Mouse (Mus musculus) telencephalon, adult 2 months (tissue): ENCODE results near the gene Klf12.
A peak's percentile ranks its signal among the peaks of the same experiment; 100 is the strongest.

Source experiments
- DNase-seq: peaks from one replicate; pipeline ENCODE4 v3.0.0-alpha.2; 2011; ENCODE audit warnings: low read depth, low spot score

The Klf12 gene

DNA sequence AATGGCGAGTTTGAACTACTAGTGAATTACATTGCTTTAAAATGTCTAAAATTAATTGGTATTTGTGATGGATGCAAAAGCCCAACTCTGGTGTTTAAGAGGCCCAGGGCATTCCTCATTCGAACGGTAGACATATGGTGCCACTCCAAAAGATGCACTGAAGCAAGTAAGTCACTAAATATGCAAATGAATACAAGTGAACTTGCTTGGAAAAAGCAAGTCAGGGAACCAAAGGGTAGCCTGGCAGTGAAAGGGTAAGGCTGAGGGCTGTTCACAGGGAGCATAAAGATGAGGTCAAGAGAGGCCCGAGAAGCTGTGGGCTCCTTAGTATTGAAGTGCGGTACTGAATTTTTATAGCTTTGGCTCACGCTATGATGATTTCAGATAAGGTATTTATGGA lies 242.7 kb downstream of the Klf12 start:
- DNase-seq = no peak

DNA sequence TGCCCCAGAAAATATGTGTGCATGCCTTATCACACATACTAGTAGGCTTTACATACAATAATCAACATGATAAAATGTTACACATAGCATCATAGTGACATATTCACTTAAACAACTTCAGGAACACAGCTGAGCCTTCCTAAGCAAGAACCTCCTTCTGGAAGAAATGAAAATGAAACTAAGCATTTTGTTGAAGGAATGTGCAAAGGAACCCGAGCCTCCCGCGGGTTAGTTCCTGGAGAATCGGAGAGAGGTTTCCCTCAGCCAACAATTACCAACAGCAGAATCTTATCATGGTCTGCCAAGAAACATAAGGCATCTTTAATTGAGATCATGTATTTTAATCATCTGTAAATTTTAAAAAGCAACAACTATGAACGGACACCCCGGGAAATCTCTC lies 257.8 kb downstream of the Klf12 start:
- DNase-seq = peak; percentile 16

DNA sequence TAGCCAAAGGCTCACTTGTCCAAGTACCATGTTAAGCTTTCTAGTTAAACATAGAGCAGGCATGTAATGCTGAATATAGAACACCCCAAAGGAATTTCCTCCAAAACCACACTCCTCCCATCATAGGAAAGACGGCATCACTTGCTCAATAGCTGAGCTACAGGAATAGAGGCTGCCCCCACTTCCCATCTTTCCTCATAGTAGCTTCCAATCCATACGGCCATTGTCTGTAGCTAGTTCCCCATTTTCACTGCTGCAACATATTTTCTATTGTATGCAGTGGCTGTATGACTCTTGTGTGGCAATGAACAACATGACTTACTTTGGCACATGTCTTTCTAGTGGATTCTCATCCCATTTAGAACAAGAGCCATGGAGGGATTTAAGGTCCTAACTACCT lies 267.3 kb downstream of the Klf12 start:
- DNase-seq = no peak

DNA sequence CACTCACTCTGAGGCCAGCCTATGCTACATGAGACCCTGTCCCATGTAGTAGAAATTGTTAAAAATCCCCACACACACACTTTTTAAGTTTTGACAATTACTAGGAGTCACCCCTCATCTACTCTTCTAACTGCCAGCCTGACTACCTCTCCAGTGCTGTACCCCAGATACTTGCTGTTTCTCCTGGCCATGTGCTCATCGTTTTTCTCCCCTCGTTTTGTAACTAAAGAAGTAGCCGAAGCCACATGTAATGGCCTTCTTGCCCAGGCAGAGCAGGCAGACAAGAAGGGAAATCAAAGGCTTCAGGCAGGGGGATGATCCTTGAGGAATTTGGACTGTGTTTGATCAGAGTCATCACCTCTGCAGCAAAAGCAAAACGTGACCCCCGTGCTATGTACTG lies 274.0 kb downstream of the Klf12 start:
- no peak for DNase-seq

DNA sequence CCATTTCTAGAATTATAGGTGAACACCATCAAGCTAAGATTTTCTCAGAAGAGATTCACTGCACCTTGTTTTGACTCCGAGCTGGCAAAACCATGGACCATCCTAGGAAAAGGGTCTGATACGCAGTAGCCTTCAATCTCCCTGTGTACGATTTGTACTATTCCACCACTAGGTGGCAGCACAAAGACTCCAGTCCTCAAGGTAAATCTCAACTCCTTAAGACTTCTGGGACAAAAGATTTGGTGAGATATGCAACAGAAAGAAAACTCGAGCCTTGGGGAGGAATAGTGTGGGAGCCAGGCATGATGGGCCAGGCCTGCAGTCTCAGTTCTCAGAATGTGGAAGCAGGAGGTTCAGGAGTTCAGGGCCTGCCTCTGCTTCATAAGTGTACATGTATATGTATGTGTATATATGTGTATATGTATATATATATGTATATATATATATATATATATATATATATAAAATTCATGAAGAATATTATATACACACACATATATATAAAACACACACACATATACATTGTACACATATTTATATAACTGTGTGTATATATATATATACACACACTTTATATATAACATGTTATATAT lies 274.6 kb downstream of the Klf12 start:
- peak; percentile 44 for DNase-seq

DNA sequence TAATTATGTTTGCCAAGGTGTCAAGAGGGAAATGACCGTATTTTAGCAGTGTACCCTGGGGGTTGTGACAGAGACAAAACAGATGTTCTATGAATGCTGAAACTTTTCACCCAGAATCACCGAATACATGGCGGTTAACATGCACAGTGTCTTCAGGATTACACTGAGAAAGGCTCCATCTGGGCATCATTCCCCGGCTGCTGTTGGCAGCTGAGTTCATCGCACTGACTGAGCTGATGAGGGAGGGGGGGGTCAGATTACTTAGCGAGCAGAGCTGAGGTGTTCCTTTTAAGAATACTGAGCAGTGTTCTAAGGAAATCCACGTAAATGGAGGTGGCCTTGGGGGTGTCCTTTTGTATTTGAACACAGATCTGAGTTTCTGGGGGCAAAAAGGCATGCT lies 301.0 kb downstream of the Klf12 start:
- DNase-seq = no peak

DNA sequence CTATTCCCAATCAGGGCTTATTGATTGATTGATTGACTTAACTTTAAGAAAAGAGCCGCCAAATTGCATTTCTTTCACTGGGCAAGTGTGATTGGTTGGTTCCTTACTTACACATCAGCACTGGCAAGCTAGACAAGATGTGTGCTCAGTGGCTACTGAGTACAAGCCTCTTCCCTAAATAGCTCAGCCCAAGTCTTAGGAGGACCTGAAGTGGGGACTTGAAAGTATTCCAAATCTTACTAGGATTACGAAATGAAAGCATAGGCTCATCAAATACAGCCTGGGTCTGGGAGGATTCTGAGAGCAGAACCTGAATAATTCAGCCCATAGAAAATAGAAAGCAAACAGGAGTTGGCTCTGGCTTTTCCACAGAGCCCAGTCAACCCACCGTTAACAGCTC lies 303.3 kb downstream of the Klf12 start:
- DNase-seq = no peak

DNA sequence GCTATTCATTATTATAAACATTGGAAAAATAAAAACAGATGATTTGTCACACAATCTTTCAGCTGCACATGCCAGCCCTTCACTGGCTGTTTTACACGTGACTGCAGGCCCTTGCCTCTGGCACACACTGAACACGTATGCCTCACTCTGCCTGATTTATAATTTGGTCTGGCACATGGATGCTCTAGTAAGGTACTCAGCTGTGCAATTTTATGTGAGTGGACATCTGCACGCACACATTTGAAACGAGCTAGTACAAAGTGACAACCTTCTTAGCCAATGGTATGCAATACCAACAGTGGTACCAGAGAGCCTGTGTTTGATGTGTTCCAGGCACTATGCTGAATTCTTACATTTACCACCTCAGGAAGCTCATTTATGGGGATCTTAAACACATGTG lies 316.6 kb downstream of the Klf12 start:
- no peak for DNase-seq

DNA sequence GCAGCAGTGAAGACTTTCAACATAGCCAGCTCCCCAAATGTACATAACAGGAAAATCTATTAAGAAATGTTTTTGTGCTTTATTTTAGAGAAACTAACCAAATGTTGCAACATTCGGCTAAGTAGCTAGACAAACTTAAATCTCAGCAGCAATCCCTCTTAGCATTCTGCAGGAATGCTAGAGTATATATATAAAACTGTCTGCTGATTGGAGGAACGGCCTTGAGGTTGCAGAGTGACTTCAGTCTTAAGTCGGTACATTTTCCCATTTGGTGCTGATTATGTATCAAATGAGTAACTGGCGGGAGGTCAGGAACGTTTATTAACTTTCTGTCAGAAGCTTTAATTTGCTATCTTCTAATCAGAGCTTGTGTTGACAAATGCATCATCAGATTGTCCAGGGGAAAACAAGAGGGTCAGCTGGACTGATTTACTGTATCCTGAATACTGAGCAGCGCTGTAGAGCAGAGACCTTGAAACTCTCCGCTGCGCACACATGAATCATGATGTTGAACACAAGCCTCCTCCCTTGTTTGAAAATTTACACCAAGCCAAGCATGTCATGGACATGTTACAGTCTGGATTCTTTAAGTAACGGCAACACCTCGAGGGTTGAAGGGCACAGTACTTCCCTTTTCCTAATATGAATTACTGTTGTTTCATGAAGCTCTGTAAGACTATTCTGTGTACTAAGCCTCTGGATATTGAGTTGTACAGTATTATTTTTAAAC lies 323.8 kb downstream of the Klf12 start:
- DNase-seq = no peak

DNA sequence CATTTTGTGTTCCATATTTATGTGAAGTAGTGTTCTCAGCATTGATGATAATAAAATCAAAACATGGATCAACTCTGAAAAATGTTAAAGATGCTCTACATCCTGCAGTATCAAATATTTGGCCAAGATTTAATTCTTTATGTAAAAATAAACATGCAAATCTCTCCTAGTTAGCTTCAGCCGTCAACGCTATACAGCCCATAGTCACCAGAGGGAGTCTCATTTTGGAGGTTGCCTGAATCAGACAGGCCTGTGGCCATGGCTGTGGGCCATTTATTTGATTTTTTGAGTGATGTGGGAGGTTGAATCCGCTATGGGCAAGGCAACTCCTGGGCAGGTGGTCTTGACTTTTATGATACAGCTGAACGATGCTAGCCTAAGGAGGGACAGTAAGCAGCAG lies 329.3 kb downstream of the Klf12 start:
- DNase-seq = no peak

DNA sequence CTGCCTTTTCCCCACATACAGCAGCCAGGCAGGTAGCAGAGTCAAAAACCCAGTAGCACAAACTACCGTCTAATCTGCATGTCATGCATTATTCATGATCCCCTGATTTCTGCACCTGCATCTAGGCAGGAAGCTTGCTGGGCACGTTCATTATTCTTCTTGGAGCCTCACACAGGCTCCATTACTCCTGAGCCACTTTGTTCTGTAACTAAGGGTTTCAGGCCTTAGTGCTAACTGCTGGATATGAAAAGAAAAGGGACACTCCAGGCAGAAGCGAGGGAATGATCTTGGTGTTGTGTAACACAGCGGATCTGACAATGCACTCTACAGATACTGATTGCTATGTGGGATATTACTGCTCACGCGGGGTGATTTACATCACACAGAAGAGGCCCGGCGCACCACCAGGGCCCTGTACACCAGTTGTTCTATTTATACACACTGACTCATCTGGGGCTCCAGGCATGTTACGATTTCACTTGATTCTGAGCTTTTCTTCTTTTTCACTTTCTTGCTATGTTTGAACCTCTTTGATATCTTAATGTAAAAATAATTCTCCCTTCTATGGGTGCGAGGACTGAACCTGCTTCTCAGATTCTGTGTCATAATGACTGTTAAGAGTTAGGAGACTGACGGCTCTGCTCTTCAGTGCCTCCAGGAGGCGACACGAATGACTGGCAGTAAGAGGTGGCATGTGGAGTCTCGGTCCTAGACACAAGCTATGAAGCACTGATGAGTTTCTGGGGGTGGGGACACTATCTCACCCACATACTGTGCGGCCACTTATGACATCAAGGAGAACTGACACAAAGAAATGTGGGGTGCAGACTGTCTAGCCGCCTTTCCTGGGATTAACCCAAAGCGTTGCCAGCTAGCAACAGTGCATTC lies 340.0 kb downstream of the Klf12 start:
- DNase-seq = peak; percentile 48

DNA sequence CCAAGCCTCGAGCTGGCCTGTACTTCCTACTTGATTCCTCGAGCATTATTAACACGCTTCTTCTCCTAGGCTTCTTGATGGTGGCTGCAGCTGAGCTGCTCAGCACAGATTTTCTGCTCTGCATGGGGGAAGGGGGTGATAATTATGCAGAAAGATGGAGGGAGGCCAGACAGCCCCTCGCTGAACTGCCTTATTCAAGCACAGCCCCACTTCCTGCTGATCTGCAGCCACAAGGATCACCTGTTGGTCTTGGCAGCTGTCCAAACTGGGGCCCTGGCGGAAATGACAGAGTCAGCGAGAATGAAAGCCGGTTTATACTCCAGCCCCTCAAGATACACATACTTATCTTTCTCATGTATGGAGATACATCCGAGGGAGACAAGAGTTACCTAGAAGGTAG lies 341.3 kb downstream of the Klf12 start:
- no peak for DNase-seq

DNA sequence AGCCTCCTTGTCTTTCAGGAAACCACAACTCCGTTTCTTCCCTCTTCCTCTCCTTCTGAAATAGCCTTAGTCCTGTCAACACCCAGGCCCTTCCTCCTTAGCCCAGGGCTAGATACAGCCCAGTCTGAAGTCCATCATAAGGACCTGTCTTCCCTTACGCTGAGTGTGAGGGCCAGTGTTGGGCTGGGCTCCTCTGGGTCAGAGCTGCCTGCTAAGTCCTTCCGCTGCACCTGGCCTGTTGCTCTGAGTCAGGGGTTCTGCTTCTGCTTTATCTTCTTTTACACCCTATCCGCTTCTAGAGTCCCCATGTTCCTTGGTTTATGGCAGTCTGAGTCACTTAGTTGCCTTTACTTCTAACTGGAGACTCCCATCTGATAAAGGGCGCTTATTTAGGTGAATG lies 351.0 kb downstream of the Klf12 start:
- no peak for DNase-seq

DNA sequence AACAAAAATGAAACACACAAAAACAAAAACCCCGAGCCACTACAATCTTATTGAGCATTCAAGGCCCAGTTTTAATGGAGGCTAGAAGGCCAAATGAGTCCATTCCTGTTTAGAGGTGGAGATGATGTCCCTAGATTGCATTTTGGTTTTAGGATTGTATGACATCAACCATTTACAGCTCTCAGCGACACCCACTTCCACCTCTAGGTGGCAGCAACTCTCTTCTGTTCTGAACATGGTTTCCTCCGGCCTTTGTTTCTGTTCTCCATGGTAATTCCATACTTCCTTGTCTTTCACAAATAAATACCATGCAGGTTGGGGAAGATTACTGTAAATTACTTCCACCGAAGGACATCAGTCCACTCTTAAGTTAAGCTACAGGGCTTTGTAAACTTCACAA lies 352.6 kb downstream of the Klf12 start:
- peak; percentile 46 for DNase-seq

DNA sequence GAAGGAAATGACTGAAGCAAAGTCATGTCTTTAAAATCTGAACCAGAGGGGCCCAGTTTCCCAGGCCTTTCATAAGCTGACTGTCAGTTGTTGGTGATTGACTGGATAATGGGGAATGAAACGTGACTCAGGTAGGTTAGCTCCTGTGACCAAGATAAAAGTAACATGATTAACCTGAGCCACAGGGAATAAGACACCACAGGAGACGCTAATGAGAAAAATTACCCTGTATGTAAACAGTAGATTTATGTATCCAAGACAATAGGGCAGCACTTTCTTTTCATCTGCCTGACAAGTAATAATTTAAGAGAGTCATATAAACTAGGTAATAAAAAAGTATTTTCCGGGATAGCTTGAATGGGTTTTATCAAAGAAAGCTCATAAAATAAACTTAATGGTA lies 372.6 kb downstream of the Klf12 start:
- no peak for DNase-seq

DNA sequence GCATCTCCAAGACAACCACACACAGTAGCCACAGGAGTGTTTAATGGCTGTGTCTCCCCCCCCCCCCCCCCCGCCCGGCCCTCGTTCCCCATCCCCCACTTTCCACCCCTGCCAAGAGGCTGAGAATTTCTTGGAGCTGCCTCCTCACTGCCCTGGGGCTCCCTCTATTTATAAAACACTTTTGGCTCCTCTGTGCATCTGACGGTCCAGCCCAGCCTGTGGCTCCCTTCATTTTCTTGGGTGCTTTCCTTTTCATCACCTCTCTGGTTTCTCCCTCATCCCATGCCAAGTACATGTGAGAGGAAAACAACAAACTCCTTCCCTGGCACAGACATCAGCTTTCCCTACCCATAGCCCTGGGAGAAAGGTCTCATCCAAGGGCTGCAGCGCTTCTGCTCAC lies 373.6 kb downstream of the Klf12 start:
- no peak for DNase-seq

DNA sequence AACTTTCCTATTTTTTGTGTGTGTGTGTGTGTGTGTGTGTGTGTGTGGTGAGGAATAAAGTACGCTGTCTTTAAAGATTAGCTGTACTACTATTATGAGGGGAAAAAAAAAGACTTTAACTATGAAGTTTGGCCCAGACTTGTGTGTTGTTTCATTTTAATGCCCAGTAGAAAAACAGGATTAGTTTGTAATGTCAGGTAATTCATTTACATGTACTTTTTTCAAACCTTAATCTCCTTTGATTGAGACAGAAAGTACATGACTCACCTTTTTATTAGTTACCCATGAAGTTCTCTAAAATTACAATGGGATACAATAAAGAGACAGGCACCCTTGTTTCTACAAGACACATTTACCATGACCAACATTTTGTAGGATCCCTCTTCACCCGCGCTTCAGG lies 383.6 kb downstream of the Klf12 start:
- DNase-seq = no peak

DNA sequence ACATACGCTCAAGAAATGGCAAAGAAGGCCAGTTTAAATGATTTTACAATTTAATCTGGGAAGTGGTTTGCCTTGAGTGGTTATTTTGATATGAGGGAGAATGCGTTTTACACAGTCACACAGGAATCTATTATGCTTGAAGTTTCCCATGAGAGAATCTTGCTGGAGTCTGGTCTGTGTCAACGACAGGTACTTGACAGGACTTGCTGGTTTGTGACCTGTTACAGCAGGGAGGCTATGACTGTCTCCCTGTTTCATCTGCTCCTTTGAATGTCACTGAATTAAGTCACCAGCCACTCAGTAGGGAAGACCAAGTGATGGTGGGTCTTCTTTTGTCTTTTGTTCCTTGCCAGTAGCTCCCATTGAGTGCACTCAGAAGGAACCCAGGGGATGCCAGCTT lies 385.6 kb downstream of the Klf12 start:
- DNase-seq = no peak

DNA sequence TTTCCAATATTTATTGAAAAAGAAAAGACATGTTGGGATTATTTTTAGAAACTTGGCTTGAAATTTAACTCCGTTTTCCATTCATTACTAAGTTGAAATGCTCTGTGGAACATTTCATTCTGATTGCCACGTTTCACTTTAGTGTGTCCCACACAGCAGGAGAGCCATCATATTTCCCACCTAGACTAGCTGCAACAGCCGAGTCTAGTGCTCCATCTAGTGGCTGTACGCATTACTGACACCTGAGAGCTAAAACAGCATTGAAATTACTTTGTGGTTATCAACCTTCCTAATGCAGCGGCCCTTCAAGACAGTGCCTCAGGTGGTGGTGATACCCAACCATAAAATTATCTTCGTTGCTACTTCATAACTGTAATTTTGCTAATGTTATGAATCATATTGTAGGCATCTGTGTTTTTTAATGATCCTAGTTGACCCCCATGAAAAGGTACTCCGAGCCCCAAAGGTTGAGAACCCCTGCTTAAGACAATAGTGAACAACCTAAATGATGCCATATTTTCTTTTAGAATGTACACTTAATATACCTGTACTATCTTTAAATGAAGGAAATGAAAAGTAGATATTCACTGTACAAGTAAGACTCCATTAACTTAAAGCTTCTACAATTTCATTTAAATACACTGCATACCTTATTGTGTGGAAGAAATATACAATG lies 389.6 kb downstream of the Klf12 start:
- peak; percentile 63 for DNase-seq

DNA sequence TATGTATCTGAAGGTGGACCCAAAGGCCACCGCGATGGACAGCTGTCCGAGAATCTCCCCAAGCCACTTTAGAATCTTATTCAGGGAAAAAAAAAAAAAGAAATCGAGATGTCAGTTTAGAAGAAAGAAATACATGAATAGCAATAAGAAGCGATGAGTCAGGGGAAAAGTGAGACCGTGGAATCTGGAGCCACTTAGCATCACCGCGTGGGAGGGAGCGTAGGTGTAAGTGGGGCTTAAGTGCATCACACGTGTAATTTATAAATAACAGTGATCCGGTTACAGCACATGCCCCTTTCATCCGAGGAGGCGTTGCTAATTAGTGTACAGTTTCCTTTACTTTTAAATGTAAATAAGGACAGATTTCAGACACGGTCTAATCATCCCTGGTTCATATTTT lies 390.4 kb downstream of the Klf12 start:
- peak; percentile 68 for DNase-seq

DNA sequence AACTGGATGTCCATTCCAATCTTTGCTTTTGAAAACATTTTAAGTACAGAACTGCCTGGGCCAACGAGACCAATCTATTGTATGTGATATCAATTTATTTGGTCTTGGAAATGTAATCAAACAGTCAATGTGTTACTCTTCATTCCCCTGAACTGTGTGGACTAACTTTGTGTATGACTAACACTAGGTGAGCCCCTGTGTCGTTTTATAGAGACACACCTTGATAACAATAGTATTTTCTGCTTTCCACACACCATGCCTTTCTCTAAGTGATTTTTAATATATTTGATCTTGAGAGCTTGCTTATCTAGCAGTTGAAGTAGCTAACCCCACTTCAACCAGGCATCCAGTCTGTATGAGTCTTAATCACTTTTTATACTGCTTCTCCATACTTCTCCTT lies 398.0 kb downstream of the Klf12 start:
- DNase-seq = no peak

DNA sequence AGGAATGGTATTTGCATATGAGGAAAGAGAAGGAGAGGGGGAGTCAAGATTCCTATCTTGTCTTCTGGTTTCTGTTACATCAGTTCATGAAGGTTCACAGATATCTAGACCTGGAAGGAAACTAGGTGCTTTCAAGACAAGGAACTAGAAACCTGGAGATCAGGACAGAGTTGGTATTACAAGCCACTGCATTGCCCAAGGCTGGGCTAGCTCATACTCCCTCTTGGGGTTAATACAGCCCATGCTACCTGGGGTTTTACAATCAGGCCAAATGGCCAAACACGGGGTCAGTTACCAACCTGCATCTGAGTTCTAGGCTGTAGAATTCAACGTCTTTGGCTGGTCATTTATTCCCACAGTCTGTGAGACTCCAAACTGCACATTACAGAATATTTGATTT lies 398.9 kb downstream of the Klf12 start:
- DNase-seq = no peak
